Mouse (Mus musculus): ENCODE results near the gene Il9r.

GRCm38 (mm10) chr11:32181973-32182868, 17.9 kb downstream of the Il9r start:
- peak; percentile 70 for TF ChIP-seq CTCF (IDR thresholded peaks at IDR 0.05; ENCODE audit: low read depth, low read length)
- no peak for TF ChIP-seq GATA1 (IDR thresholded peaks at IDR 0.05; ENCODE audit: borderline replicate concordance, low read length)
- no peak for TF ChIP-seq GATA2 (IDR thresholded peaks at IDR 0.05; ENCODE audit: borderline replicate concordance, low read depth, low read length)
- TF ChIP-seq POLR2AphosphoS5 (IDR thresholded peaks at IDR 0.05; ENCODE audit: insufficient replicate concordance, low read depth, low read length): no peak
- TF ChIP-seq TAL1 (conservative IDR thresholded peaks at IDR 0.05; ENCODE audit: low read depth, low read length): no peak

Measured in G1E (cell line).